Comparison of ENCODE assay signal across 8 mouse cellular contexts in the genomic region with DNA sequence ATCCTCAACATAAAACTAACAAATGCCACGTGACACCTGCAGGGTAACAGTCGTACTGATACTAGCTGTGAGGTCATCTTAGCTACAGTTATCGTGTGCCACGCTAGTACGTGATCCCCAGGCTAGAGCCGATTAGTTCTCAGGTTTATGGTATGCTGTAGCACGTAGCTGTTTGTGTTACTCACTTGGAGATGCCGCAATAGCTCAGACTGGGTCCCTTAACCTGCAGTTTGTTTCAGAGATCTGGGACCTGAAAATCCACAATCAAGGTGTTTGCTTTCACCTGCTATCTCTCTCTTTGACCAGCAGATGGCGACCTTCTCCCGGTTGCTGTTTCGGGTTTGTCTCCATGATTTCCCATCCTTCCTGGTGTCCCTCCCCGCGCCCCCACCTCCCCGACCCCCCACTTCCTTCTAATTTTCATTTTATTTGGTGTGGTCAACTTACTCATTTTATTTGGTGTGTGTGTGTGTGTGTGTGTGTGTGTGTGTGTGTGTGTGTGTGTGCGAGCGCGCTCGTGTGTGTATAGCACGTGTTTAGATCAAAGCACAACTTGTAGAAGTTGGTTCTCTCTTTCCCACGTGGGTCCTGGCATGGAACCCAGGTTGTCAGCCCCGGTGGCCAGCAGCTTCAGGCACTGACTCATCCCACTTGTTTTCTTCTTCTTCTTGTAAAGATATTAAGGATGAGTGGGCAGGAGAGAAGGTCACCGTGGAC. TPM values are rescaled to one million over a fixed set of nuclear protein-coding genes. Genes with fewer than 3 reads are reported as not detected.
DNase-seq lines count a peak whose midpoint lies in the region; ATAC-seq and TF ChIP-seq lines count a peak whose summit lies in the region.

No protein-coding gene starts in this region.

- peak; percentile 22 to 45 for DNase-seq in layer of hippocampus, postnatal 25 days (ENCODE audit: extremely low spot score in 1 of 2, low spot score in 1 of 2)
- no peak for DNase-seq in layer of hippocampus, adult 9-10 months (ENCODE audit: low spot score)
- DNase-seq in CH12.LX (ENCODE audit: extremely low read depth) = no peak
- DNase-seq in adrenal gland, postnatal 14 days = peak; percentile 64
- DNase-seq in kidney, postnatal 10 days = peak; percentile 27
- no peak for DNase-seq in ovary, postnatal 36 days (ENCODE audit: low spot score)

- peak in 1 of 2 experiments; percentile 59; a peak in 2 of 4 replicates for TF ChIP-seq CTCF in CH12.LX (conservative IDR thresholded peaks at IDR 0.05 in 1 of 2, IDR thresholded peaks at IDR 0.05 in 1 of 2; ENCODE audit: low read depth in 2 of 2, low read length in 2 of 2)

- H3K4me3 ChIP-seq in CH12.LX (replicated peaks in 1 of 3; ENCODE audit: low read depth in 2 of 3, low read length in 2 of 3, poor library complexity in 1 of 3) = no peak overlapping the region
- no peak overlapping the region for H3K4me3 ChIP-seq in forebrain, embryonic 15.5 days
- H3K4me3 ChIP-seq in neural tube, embryonic 13.5 days = no peak overlapping the region

- H3K79me2 ChIP-seq in CH12.LX (replicated peaks; ENCODE audit: control insufficient read depth, extremely low read depth, insufficient read depth, poor library complexity, severe bottlenecking) = no peaks in the 10 kb centered on the region

- H3K9ac ChIP-seq in CH12.LX (ENCODE audit: insufficient read depth, low read depth) = no peak overlapping the region
- H3K9ac ChIP-seq in forebrain, embryonic 15.5 days (replicated peaks) = no peak overlapping the region
- no peak overlapping the region for H3K9ac ChIP-seq in neural tube, embryonic 13.5 days

- H3K36me3 ChIP-seq in CH12.LX (replicated peaks in 1 of 2; ENCODE audit: control insufficient read depth in 1 of 2, insufficient read depth in 1 of 2, low read length in 1 of 2) = no peaks in the 10 kb centered on the region
- H3K36me3 ChIP-seq in forebrain, embryonic 15.5 days = no peaks in the 10 kb centered on the region
- no peaks in the 10 kb centered on the region for H3K36me3 ChIP-seq in neural tube, embryonic 13.5 days

- dilution Hi-C loops in CH12.LX (cut with MboI; ENCODE audit: extremely low pct_ligation_motif_present, extremely low pct_unique_long_range_greater_than_20kb, low sequenced_read_pairs) = no loop called here

- WGBS in forebrain, embryonic 15.5 days = 48% methylated on average over 22 of the region's 22 CpGs
- WGBS in neural tube, embryonic 13.5 days = 47% methylated on average over 22 of the region's 22 CpGs

- peak; percentile 40 for TF ChIP-seq RAD21 in CH12.LX (IDR thresholded peaks at IDR 0.05; ENCODE audit: low read depth, low read length)

- no peaks in the 10 kb centered on the region for H3K4me1 ChIP-seq in CH12.LX (ENCODE audit: control insufficient read depth in 1 of 2, insufficient read depth in 2 of 2)
- no peaks in the 10 kb centered on the region for H3K4me1 ChIP-seq in forebrain, embryonic 15.5 days
- H3K4me1 ChIP-seq in neural tube, embryonic 13.5 days (replicated peaks) = no peaks in the 10 kb centered on the region

- no peak for TF ChIP-seq POLR2A in CH12.LX (IDR thresholded peaks at IDR 0.05; ENCODE audit: low read depth, low read length)

- TF ChIP-seq EP300 in CH12.LX (IDR thresholded peaks at IDR 0.05; ENCODE audit: low read length) = no peak

- in situ Hi-C loops in CH12.LX (cut with MboI; ENCODE audit: low pct_ligation_motif_present, low pct_unique_long_range_greater_than_20kb, low sequenced_read_pairs) = no loop called here

- H3K4me2 ChIP-seq in CH12.LX (ENCODE audit: insufficient read depth, low read depth, poor library complexity, severe bottlenecking) = no peak overlapping the region
- H3K4me2 ChIP-seq in forebrain, embryonic 15.5 days (replicated peaks) = no peak overlapping the region
- H3K4me2 ChIP-seq in neural tube, embryonic 13.5 days = no peak overlapping the region

- no peak overlapping the region for H3K27ac ChIP-seq in CH12.LX (ENCODE audit: insufficient read depth, low read depth)
- H3K27ac ChIP-seq in forebrain, embryonic 15.5 days (replicated peaks) = no peak overlapping the region
- no peak overlapping the region for H3K27ac ChIP-seq in neural tube, embryonic 13.5 days (replicated peaks)

- H3K27me3 ChIP-seq in CH12.LX (replicated peaks) = no peaks in the 10 kb centered on the region
- no peaks in the 10 kb centered on the region for H3K27me3 ChIP-seq in forebrain, embryonic 15.5 days
- no peaks in the 10 kb centered on the region for H3K27me3 ChIP-seq in neural tube, embryonic 13.5 days

- ATAC-seq in forebrain, embryonic 15.5 days (replicated peaks) = peak; percentile 59; the same call in 1 of the 2 replicates
- peak; percentile 69 for ATAC-seq in neural tube, embryonic 13.5 days (ENCODE audit: low read depth)

- peaks cover 67% of the 10 kb centered on the region for H3K9me3 ChIP-seq in CH12.LX (replicated peaks; ENCODE audit: low read length)
- no peaks in the 10 kb centered on the region for H3K9me3 ChIP-seq in forebrain, embryonic 15.5 days
- H3K9me3 ChIP-seq in neural tube, embryonic 13.5 days = no peaks in the 10 kb centered on the region

TF ChIP-seq in CH12.LX, 34 proteins besides CTCF, POLR2A, EP300 and RAD21:
- TF ChIP-seq BHLHE40 (IDR thresholded peaks at IDR 0.05; ENCODE audit: low read depth, low read length) (0 out of 2 replicates have a peak, but pooled peaks have one; percentile 26), NELFE (IDR thresholded peaks at IDR 0.05; ENCODE audit: low read depth, low read length) (no peak), SMC3 (IDR thresholded peaks at IDR 0.05; ENCODE audit: low read depth, low read length) (peak; percentile 47), USF1 (IDR thresholded peaks at IDR 0.05; ENCODE audit: low read depth, low read length) (no peak)

RNA-seq across cellular contexts. Expression of gene Emb, which starts 5.4 kb away (rescaled TPM):
- 10 to 100 TPM; 29.8 to 31.2 TPM for total RNA-seq in layer of hippocampus, postnatal 25 days (2021)
- total RNA-seq in CH12.LX (2012; rRNA removed) (0.88 and 1.2 TPM in 2 replicates), CH12.LX (2014; rRNA removed) (2.1 and 2.4 TPM in 2 replicates)
- polyA plus RNA-seq in CH12.LX (2012; ENCODE audit: insufficient read length, low read depth) = 0.60 and 0.86 TPM in 2 replicates
- total RNA-seq in adrenal gland, postnatal 14 days (2021) = 44.4 and 45.1 TPM in 2 replicates
- 6.8 and 10.2 TPM in 2 replicates for polyA plus RNA-seq in forebrain, embryonic 15.5 days (2015; fragmentation: Nextera tagmentation; extraction: Ambion mirVana)
- polyA plus RNA-seq in neural tube, embryonic 13.5 days (2015; fragmentation: Nextera tagmentation; extraction: Ambion mirVana) = 15.4 and 15.6 TPM in 2 replicates

RNA-seq across cellular contexts. Expression of gene Gm17509, which starts 18.0 kb away (rescaled TPM):
- total RNA-seq in layer of hippocampus, postnatal 25 days (2021) = 1 to 10 TPM in 1 of 2 experiments, under 1 TPM in 1; 0.94 to 2.1 TPM
- total RNA-seq in CH12.LX (2012; rRNA removed) = not detected in 2 replicates
- total RNA-seq in CH12.LX (2014; rRNA removed) = not detected in 2 replicates
- not detected in 2 replicates for polyA plus RNA-seq in CH12.LX (2012; ENCODE audit: insufficient read length, low read depth)
- 0.26 TPM in 1 of 2 replicates, not detected in the other for total RNA-seq in adrenal gland, postnatal 14 days (2021)
- polyA plus RNA-seq in forebrain, embryonic 15.5 days (2015; fragmentation: Nextera tagmentation; extraction: Ambion mirVana) = 0.34 and 0.59 TPM in 2 replicates
- polyA plus RNA-seq in neural tube, embryonic 13.5 days (2015; fragmentation: Nextera tagmentation; extraction: Ambion mirVana) = 0.18 and 0.32 TPM in 2 replicates

Comparison
In these comparisons a context has a peak if more than half of its experiments do, and no peak if none do; other contexts are left out.
1. DNase-seq: peak in layer of hippocampus, postnatal 25 days (2 of 2), adrenal gland, postnatal 14 days (single experiment) and kidney, postnatal 10 days (single experiment); none in layer of hippocampus, adult 9-10 months (single experiment), CH12.LX (single experiment) and ovary, postnatal 36 days (single experiment).
2. RNA of gene Emb, which starts 5.4 kb away (total RNA-seq): 44.4 to 45.1 TPM in adrenal gland, postnatal 14 days and 29.8 to 31.2 TPM in layer of hippocampus, postnatal 25 days; 0.88 to 2.4 TPM in CH12.LX; every median in the first group is over 4 times any median in the second.